Mouse (Mus musculus): ENCODE data around the gene Pacsin2. TPM values are rescaled to one million over a fixed set of nuclear protein-coding genes. Genes with fewer than 3 reads are reported as not detected.
A peak's percentile ranks its signal among the peaks of the same experiment; 100 is the strongest.

Pacsin2 gene
- polyA plus RNA-seq, 1 experiment from 2014 or later, result 55.6 TPM

GRCm38 (mm10) chr15:83440726-83441125 is 23.7 kb downstream of the Pacsin2 start:
- peaks cover 9% of the 10 kb centered on the region for H3K4me1 ChIP-seq
- H3K27me3 ChIP-seq (ENCODE audit: low read depth, poor library complexity, severe bottlenecking), result no peaks in the 10 kb centered on the region
- DNase-seq (ENCODE audit: low spot score), result no peak
- H3K27ac ChIP-seq (replicated peaks), result no peak overlapping the region
- no peaks in the 10 kb centered on the region for H3K9me3 ChIP-seq (replicated peaks)
- H3K36me3 ChIP-seq, result no peaks in the 10 kb centered on the region
- no peak overlapping the region for H3K4me3 ChIP-seq
- WGBS, result 77% methylated on average over 5 of the region's 5 CpGs

- no peaks in the 10 kb centered on the region for H3K9me3 ChIP-seq (replicated peaks)
- no peak for DNase-seq (ENCODE audit: low spot score)
- peaks cover 6% of the 10 kb centered on the region for H3K4me1 ChIP-seq
- no peaks in the 10 kb centered on the region for H3K36me3 ChIP-seq
- no peak overlapping the region for H3K27ac ChIP-seq (replicated peaks)
- 89% methylated on average over 9 of the region's 9 CpGs for WGBS
- no peaks in the 10 kb centered on the region for H3K27me3 ChIP-seq (ENCODE audit: low read depth, poor library complexity, severe bottlenecking)
- H3K4me3 ChIP-seq, result no peak overlapping the region
These were observed 27.9 kb downstream of the Pacsin2 start for GRCm38 (mm10) chr15:83436541-83436940.

- Histone ChIP-seq H3K27ac (replicated peaks) (no peak overlapping the region), H3K4me1 (peaks cover 6% of the 10 kb centered on the region), H3K9me3 (replicated peaks) (no peaks in the 10 kb centered on the region), H3K4me3 (no peak overlapping the region), H3K36me3 (no peaks in the 10 kb centered on the region), H3K27me3 (ENCODE audit: low read depth, poor library complexity, severe bottlenecking) (no peaks in the 10 kb centered on the region)
- DNase-seq (ENCODE audit: low spot score), result no peak
- 88% methylated on average over 8 of the region's 8 CpGs for WGBS
These were observed 28.9 kb downstream of the Pacsin2 start for GRCm38 (mm10) chr15:83435324-83436090.

- Histone ChIP-seq H3K4me1 (peaks cover 6% of the 10 kb centered on the region), H3K9me3 (replicated peaks) (no peaks in the 10 kb centered on the region), H3K4me3 (no peak overlapping the region), H3K36me3 (no peaks in the 10 kb centered on the region), H3K27me3 (ENCODE audit: low read depth, poor library complexity, severe bottlenecking) (no peaks in the 10 kb centered on the region), H3K27ac (replicated peaks) (no peak overlapping the region)
- no peak for DNase-seq (ENCODE audit: low spot score)
- 82% methylated on average over 4 of the region's 4 CpGs for WGBS
These were observed 29.7 kb downstream of the Pacsin2 start for GRCm38 (mm10) chr15:83434692-83435091.

- no peaks in the 10 kb centered on the region for H3K27me3 ChIP-seq (ENCODE audit: low read depth, poor library complexity, severe bottlenecking)
- H3K9me3 ChIP-seq (replicated peaks), result no peaks in the 10 kb centered on the region
- H3K36me3 ChIP-seq, result no peaks in the 10 kb centered on the region
- H3K27ac ChIP-seq (replicated peaks), result no peak overlapping the region
- 87% methylated on average over 2 of the region's 2 CpGs for WGBS
- no peak for DNase-seq (ENCODE audit: low spot score)
- H3K4me1 ChIP-seq, result peaks cover 6% of the 10 kb centered on the region
- no peak overlapping the region for H3K4me3 ChIP-seq
These were observed 31.1 kb downstream of the Pacsin2 start for GRCm38 (mm10) chr15:83433344-83433743.

- Histone ChIP-seq H3K9me3 (replicated peaks) (no peaks in the 10 kb centered on the region), H3K4me3 (no peak overlapping the region), H3K27ac (replicated peaks) (no peak overlapping the region), H3K4me1 (peaks cover 6% of the 10 kb centered on the region), H3K36me3 (no peaks in the 10 kb centered on the region), H3K27me3 (ENCODE audit: low read depth, poor library complexity, severe bottlenecking) (no peaks in the 10 kb centered on the region)
- 79% methylated on average over 15 of the region's 15 CpGs for WGBS
- no peak for DNase-seq (ENCODE audit: low spot score)
These were observed 32.0 kb downstream of the Pacsin2 start for GRCm38 (mm10) chr15:83432231-83433031.

GRCm38 (mm10) chr15:83430986-83431763 is 33.2 kb downstream of the Pacsin2 start:
- 93% methylated on average over 14 of the region's 14 CpGs for WGBS
- H3K4me3 ChIP-seq, result no peak overlapping the region
- H3K27me3 ChIP-seq (ENCODE audit: low read depth, poor library complexity, severe bottlenecking), result no peaks in the 10 kb centered on the region
- no peaks in the 10 kb centered on the region for H3K36me3 ChIP-seq
- DNase-seq (ENCODE audit: low spot score), result no peak
- no peaks in the 10 kb centered on the region for H3K9me3 ChIP-seq (replicated peaks)
- H3K4me1 ChIP-seq, result peaks cover 8% of the 10 kb centered on the region
- no peak overlapping the region for H3K27ac ChIP-seq (replicated peaks)

GRCm38 (mm10) chr15:83430419-83430818 is 34.0 kb downstream of the Pacsin2 start:
- Histone ChIP-seq H3K27ac (replicated peaks) (no peak overlapping the region), H3K36me3 (no peaks in the 10 kb centered on the region), H3K27me3 (ENCODE audit: low read depth, poor library complexity, severe bottlenecking) (no peaks in the 10 kb centered on the region), H3K9me3 (replicated peaks) (no peaks in the 10 kb centered on the region), H3K4me3 (no peak overlapping the region), H3K4me1 (peaks cover 15% of the 10 kb centered on the region)
- WGBS, result 77% methylated on average over 7 of the region's 7 CpGs
- no peak for DNase-seq (ENCODE audit: low spot score)

GRCm38 (mm10) chr15:83428586-83428985 is 35.8 kb downstream of the Pacsin2 start:
- Histone ChIP-seq H3K9me3 (replicated peaks) (no peaks in the 10 kb centered on the region), H3K4me1 (peaks cover 17% of the 10 kb centered on the region), H3K36me3 (no peaks in the 10 kb centered on the region), H3K4me3 (no peak overlapping the region), H3K27ac (replicated peaks) (no peak overlapping the region), H3K27me3 (ENCODE audit: low read depth, poor library complexity, severe bottlenecking) (no peaks in the 10 kb centered on the region)
- WGBS, result 97% methylated on average over 1 of the region's 1 CpGs
- no peak for DNase-seq (ENCODE audit: low spot score)

GRCm38 (mm10) chr15:83427294-83428163 is 36.9 kb downstream of the Pacsin2 start:
- Histone ChIP-seq H3K36me3 (no peaks in the 10 kb centered on the region), H3K27me3 (ENCODE audit: low read depth, poor library complexity, severe bottlenecking) (no peaks in the 10 kb centered on the region), H3K27ac (replicated peaks) (no peak overlapping the region), H3K9me3 (replicated peaks) (no peaks in the 10 kb centered on the region), H3K4me3 (no peak overlapping the region), H3K4me1 (peaks cover 12% of the 10 kb centered on the region)
- no peak for DNase-seq (ENCODE audit: low spot score)
- 84% methylated on average over 9 of the region's 9 CpGs for WGBS

GRCm38 (mm10) chr15:83425794-83426193 is 38.6 kb downstream of the Pacsin2 start:
- no peaks in the 10 kb centered on the region for H3K36me3 ChIP-seq
- H3K4me1 ChIP-seq, result peaks cover 11% of the 10 kb centered on the region
- peak overlapping the region; percentile 42; the same call in 1 of the 2 replicates for H3K27ac ChIP-seq (replicated peaks)
- H3K27me3 ChIP-seq (ENCODE audit: low read depth, poor library complexity, severe bottlenecking), result no peaks in the 10 kb centered on the region
- DNase-seq (ENCODE audit: low spot score), result no peak
- 58% methylated on average over 5 of the region's 5 CpGs for WGBS
- H3K4me3 ChIP-seq, result no peak overlapping the region
- no peaks in the 10 kb centered on the region for H3K9me3 ChIP-seq (replicated peaks)

- no peaks in the 10 kb centered on the region for H3K27me3 ChIP-seq (ENCODE audit: low read depth, poor library complexity, severe bottlenecking)
- no peaks in the 10 kb centered on the region for H3K9me3 ChIP-seq (replicated peaks)
- WGBS, result 82% methylated on average over 4 of the region's 4 CpGs
- no peak for DNase-seq (ENCODE audit: low spot score)
- no peak overlapping the region for H3K27ac ChIP-seq (replicated peaks)
- H3K4me3 ChIP-seq, result no peak overlapping the region
- no peaks in the 10 kb centered on the region for H3K36me3 ChIP-seq
- H3K4me1 ChIP-seq, result peaks cover 11% of the 10 kb centered on the region
These were observed 39.1 kb downstream of the Pacsin2 start for GRCm38 (mm10) chr15:83425277-83425676.
